Mouse (Mus musculus): ENCODE measurements at regions not wholly inside any gene's neighbourhood (a gene's known extent, or its start where the extent isn't known, plus 50 kb on each side); places are given as distances from the start of the nearest gene placed in this dataset.

DNA sequence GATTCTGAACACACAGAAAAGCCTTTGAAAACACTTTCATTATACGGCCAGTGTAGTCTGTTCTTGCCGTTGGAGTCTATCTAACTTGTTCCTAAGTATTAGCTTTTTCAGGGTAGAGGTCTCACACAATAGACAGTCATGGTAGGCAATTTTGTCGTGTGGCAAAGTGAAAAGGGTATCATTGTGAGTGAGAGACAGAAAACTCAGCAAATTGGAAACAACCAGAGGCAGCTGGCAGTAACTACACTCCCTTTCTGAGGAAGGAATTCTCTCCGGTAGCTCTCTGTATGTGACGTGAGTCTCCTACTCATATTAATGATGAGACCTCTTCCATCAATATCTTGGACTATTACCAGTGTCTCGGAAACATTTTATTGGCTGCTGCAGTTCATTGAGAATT, 413.8 kb upstream of the Hnrnpa3 start:
- DNase-seq, result no peak

DNA sequence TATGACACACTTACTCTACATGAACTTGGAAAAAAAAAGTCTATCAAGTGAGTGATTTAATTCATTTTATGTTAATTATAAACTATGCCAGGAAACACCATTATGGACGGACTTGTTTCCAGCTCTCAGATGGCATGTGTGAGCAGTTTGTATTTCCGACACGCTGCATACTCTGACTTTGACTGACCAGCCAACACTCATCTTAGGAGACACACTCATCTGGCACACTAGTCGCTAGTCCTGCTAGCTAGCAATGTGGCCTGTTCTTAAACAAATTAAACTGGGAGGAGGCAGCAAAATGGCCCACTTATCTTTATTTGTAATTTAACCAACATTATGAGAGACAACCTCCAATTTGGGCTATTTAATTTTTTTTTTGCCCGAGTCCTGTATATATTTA, 413.4 kb upstream of the Hnrnpa3 start:
- no peak for DNase-seq

DNA sequence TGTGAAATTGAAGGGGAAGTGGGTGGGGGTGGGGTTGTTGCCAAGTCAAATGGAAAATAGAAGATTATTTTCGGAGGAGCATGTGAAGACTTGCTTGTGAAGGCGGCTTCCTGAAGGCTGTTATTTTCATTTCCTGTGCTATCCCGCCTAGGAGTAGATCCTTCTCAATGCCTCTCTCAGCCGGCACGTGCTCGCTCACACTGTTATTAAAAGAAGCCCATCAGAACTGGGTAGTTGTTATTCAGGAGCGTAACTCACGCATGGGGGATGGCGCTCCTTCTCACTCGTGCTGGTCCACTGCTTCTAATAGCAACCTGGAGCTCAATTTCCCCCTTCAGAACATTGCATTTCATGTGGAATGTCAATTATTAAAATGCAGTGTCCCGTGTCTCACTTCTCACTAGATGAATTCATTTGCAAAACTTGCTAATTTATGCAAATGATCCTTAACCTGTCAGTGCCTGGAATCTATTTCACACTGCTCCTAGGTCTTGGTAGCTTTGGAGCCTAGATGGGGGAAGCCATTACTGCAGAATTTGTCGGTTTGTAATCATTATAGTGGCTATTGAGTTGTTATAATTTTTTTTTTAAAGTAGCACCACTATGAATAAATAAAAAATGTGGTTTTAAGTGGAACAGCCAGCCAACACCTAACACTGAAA, 412.8 kb upstream of the Hnrnpa3 start:
- DNase-seq, result no peak

DNA sequence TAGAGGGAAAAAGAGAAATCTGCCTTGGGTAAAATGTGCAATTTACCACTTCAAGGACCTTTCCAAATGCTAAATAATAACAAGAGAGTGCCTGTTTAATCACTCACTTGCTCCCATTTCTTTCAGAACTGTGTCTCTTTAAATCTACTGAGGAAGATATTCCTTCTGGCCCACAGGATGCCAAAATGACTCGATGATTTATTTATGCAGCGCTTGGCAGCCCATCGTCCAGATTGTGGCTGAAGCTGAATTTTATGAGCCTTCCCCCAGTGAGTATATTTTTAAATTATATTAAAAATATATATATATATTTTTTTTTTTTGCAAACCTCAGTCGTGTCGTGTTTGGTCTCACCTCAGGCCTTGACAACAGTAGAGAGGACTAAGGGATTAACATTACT, 410.8 kb upstream of the Hnrnpa3 start:
- DNase-seq, result no peak

DNA sequence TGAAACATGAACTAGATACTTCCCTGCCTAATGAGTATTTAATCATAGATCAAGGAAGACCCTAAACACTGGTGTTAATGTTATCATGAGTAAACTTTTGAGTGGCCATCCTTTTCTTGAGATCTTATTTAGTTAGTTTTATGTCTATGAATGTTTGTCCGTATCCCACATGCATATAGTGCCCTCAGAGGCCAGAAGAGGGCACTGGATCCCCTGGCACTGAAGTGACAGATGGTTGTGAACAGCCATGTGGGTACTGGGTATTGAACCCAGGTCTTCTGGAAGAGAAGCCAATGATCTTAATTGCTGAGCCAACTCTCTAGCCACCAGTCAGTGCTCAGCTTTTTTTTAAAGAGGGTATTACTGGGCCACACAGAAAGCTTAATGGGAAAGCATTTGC, 408.6 kb upstream of the Hnrnpa3 start:
- no peak for DNase-seq

DNA sequence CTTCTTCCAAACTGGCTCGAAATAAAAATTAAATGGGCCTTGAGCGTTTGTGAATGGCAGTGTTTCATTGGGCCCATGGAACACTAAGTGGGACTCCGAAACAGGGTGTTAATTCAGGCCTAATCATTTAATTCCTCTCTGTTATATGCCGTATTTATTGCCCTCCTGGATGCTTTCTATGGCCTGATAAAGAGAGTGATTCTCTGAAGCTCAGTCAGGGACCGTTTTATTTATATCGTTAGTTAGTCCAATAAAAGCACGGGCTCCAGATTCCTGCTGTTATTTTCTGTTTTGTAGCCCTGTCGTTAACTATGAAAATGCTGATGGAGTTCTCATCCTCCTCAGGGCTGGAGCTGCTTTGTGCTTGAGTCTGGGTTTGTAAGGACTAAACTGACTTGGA, 406.2 kb upstream of the Hnrnpa3 start:
- no peak for DNase-seq

DNA sequence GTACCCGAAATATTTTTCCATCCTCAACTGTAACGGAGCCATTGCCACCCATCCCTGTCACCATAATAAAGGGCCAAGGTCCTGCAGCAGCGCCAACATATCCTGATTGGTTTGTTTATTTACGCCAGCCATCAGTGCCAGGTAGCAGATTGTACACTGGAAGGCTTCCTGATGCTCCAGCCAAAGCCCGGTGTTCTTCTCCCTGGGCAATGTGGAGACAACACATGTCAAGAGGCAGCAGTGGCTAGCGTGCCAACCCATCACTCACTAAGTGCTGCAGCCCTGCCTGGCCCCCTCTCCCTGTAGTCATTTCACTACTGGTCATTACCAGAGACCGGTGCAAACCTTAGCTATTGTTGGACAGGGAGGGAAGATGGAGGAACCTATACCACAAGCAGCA, 393.8 kb upstream of the Hnrnpa3 start:
- peak; percentile 90 for DNase-seq

DNA sequence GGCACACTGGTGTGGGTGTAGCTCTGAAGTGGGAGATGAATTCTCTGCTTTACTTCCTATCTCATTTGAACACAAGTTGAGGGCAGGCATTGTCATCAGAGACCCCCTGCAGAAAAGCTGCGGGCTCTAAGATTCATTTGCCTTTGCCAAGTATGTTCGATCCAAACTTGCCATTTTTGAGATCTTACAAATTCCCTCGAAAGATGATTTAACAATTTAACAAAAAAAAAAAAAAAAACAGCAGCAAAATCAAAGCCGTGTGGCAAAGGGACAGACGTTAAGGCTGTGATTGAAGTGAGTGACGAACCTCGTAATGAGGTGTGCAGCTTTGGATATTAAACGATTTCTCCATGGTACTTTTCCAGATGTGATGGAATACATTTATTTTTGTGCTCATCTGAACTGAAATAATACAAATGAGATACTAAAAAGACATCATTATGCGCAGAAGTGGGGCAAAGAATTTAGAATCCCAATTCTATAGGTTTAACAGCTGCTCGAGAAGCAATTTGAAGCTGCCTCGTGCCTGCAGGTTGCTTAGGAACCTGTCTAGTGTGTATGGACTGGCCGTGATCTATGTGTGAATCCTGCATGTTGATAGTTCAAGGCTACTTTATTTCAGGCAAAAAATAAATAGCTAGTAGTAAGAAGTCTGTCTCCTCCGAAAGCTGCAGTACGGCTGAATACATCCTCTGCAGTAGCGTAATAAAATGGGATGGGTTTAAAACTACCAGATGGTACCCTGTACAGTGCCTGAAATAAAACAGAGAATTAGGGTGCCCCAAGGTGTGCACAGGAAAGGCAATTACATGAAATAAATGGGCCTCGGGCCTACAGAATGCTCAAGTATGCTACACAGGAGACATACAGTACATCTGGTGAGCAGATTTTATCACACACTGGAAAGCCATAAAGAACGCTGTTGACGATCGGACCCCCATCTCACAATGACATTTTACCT, 393.0 kb upstream of the Hnrnpa3 start:
- no peak for DNase-seq

DNA sequence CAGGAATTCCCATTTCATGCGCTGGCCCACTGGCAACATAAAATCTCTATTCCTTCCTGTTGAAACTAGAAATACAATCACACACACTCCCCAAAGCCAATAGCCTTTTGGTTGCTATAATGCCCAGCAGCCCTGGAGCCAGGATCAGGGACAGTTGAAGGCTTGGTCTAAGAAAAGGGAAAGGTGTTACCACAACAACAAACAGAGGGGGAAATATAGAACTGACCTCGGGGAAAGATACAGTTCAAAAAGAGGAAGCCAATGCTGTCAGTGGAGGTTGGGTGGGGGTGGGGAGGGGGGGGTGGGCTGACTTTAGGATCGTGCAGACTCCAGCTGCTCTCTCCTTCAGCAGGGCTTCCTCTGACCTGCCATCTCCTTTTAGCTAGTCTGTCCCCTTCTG, 391.1 kb upstream of the Hnrnpa3 start:
- DNase-seq, result no peak

DNA sequence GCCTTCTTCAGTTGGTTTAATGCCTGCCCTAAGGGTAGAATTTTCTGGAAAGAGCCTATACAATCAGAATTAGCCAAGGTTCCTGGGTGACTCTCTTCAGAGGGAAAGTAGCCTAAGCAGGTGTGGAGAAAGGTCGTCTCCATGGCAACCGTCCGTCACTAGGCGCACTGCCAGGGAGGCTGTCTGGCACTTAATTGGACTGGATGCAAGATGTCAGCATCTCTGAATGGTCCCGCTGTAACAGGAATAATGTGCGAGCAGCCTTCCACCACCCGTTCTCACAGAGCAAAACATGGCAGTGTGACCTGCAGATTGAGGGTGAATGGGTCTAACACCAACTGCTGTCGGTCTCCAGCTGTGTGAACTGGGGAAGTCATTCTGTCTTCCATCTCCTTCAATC, 389.6 kb upstream of the Hnrnpa3 start:
- DNase-seq, result peak; percentile 82

DNA sequence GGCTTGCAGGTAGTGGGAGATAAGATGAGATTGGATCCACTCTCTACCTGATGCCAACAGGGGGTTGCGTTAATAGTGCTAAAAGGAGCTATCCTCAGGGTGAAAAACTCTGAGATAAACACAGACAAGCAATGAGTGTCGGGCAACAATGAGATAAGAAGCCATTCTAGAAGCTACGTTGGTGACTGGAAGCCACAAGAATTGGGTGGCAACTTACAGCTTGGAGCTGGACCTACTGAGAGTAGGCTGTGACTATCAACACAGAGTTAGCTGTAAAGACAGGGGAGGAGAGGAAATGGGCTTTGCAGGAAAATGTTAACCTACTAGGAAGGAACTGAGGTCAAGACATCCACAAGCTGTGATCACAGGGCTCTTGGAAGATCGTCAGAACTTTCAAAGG, 388.9 kb upstream of the Hnrnpa3 start:
- no peak for DNase-seq

DNA sequence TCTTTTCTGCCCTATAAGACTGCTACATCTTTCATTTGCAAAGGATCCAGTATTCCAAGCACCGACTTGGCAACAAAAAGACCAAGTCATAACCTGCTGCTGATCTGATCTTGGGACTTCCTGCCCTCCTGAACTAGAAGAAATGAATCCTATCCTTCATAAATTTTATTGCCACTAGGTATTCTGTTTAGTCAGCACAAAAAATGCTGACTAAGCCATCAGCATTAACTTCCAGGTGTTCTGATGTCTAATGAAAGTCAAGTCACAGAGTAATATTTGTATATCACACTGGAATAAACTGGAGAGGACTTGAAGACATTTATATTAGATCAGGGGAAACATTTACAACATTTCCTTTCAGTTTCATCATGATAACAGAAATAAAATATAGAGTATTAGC, 371.2 kb upstream of the Hnrnpa3 start:
- no peak for DNase-seq

DNA sequence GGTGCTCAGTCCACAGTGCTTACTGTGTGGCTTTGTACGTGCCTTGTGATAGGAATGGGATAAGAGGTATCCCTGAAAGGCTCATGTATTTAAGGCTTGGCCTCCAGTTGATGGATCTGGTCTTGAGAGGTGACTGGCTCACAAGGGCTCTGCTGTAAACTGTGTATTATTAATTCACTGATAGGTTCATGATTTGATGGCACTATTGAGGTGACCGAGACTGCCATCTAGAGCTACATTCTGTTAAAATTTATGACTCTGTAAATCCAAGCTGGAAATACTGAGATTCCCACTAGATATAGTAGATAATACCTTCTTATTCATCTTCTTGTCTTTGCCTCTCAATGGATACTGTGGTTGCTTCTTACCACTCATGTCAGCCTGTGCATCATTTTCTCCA, 367.4 kb upstream of the Hnrnpa3 start:
- no peak for DNase-seq

DNA sequence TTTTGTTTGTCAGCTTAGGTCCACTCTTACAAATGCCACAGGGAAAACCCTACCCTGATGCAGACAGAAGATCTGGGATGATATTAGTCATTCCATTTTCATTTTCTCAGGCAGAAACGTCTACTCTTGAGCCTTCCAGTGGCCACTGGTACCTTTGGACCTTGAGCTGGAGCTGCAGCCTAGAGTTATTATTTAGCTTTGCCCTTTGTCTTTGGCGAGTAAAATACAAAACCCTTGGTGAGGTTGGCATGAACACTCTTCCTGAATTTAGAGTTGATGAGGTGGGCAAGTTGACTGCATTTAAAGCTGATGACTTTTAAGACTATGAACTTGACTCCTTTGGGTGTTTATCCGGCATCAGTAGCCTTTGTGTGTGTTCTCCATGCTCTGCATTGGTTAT, 352.2 kb upstream of the Hnrnpa3 start:
- no peak for DNase-seq

DNA sequence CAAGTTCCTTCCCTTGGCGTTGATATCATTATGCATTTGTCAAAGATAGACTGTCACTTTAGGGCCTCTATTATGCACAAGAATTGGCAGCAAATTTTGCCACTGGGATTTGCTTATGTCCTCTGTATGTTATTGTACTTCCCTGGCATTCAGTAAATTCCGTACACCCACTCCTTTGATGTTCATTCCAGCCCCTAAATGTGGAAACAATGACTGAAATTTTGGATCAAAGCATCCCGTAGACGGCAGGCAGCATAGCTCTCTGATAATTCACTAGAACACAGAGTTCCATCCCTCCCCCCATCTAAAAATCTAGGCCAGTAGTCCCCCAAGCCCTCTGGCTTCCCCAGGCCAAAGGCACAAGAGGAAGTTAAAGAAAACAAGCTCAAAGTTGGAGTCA, 347.9 kb upstream of the Hnrnpa3 start:
- no peak for DNase-seq

DNA sequence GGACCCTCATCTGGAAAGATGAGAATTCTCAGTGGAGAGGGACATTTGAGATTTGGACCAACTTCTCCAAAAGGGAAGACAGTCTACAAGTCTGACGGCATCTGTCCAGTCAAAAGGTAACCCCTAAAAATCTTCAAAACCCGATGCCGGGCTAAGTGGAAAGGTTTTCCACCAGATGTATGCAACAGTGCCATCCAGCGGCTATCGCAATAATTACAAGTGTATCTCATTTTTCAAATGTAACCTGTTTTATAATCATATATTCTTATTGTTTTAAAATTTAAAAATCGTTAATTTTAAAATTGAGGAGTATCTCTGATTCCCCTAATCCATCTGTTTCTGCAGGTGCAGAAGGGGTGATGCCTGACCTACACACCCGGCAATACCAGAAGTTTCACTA, 346.8 kb upstream of the Hnrnpa3 start:
- peak; percentile 40 for DNase-seq

DNA sequence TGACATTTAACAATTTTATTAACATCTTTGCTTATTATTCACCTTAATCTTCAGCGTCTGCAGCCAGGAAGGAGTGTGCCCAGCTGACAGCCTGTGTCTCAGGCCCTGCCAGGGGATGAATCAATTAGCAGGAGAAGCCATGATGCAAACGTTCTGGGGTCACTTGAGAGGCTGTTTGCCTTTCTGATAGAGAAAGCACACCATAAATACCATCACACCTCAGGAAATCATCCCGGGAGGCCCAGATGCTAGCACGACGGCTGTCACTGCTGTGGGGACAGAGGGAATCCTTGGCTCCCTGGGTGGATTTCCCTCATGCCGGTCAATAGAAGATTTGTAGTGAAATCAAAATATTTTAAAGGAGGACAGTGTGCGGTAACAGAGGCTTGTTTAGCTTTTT, 343.7 kb upstream of the Hnrnpa3 start:
- DNase-seq, result no peak

DNA sequence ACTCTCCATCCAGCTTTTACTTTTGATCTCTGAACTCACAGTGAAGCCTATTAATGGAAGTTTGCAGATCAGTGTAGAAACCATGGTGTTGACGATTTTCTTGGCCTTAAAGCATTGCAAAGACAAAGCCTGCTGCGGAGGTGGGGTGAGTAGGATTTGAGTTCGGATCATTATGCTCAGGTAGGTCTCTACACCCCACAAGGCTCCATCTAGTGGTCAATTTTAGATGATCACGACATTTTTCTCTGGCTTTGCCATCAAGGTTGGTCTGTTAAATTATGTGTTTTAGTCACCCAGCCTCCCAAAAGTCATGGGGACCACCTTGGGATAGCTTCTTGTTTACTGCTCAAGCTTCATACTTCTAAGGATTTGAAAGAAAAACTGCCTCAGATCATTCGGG, 340.9 kb upstream of the Hnrnpa3 start:
- DNase-seq, result no peak

DNA sequence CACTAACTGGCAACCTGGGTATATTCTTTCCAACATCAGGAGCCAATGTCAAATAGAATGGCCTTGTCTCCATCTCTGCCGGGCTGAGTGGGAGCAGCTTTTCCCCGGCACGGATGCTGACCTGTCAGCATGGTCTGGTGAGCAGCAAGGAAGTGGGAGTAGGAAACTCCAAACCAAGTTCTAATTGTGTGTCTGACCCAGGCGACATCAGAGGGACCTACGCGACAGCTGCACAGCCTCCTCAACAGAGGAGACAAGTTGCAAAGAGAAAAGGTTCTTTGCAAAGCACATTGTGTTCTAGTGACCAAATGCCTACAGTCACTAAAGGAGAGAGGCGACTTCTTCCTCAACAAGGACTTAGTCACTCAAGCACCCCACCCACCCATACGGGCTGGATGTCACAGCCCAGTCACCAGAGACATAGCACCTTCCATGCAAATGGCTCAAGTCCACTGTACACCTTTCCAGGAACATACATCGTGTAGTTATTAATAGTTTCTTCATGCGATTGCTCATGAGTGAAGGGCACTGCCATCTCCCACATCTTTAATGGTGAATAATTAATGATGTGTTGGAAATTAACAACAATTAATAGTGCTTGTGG, 334.8 kb upstream of the Hnrnpa3 start:
- DNase-seq, result no peak

DNA sequence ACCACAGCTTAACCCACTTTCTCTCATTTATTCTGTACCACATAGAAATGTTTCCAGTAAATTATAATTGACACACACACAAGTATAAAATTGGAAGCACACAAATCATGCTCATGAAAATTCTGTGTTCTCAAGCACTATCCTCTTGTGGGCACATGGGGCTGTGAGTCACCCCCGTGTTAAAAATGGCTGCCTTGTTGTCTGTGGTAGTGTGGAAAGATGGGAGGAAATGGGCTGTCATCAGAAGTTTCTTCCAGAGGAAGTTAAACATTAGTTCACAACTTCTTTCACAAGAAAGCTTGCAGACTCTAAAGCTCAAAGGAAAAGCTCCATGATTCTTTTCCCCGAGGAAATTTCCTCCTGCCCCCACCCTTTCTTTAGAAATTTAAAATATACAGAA, 329.5 kb upstream of the Hnrnpa3 start:
- no peak for DNase-seq

DNA sequence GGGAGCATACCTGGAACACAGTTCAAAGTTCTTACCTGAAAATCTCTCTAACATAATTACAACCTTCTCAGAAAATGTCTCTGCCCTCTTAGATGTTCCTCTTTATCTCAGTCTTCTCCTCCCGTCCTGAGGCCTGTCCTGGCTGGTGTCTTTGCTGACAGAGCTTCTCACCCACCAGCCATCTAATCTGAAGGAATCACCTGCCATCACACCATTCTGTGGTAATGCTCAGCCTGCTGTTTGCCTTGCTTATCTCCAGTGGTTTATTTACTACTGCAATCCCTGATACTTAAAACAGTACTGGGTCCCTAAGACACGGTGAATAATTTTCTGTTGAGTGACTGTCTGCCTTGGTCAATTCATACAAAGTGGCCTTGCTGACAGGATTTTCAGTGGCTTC, 317.8 kb upstream of the Hnrnpa3 start:
- DNase-seq, result no peak

DNA sequence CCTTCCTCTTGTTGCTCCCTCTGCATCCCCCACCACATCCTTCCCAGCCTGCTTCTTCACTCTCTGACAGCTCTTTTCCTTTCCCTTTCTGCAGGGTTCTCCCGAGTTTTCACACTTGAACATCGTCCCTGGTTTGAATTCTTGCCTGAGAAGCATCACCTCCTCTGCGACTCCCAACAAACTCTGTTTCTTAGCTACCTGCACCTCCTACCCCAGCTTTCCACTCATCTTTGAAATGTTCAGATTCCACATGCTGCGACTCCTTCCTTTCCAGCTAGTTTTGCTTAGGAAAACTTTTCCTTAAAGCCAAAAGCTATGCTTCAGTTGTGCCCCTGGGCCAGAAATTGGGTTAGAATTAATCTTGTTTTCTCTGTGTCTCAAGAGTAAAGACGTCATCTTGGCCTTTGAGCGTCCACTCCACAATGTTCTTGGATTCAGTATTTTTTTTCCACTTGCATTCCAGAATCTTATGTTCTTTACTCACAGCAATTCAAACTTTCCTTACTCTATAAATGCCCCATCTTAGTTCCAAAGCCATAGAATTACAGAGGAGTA, 317.3 kb upstream of the Hnrnpa3 start:
- no peak for DNase-seq

DNA sequence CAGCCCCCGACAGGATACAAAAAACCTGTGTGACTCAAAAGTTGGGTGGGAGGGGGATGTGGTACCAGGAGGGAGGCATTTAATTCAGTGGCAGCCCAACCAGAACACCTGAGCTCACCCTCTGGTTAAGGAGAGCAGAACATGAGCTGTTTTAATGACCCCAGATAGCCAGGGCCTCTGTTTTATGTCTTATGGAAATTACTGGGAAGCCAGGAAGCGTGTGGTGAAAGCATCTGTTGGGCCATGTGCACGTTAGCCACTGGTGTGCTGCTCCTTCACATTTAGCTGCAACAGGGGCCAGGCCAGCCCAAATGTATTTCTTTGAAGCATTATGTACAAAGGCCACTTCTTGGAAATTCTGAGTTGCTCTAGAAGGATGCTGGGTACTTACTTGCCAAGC, 308.2 kb upstream of the Hnrnpa3 start:
- DNase-seq, result no peak

DNA sequence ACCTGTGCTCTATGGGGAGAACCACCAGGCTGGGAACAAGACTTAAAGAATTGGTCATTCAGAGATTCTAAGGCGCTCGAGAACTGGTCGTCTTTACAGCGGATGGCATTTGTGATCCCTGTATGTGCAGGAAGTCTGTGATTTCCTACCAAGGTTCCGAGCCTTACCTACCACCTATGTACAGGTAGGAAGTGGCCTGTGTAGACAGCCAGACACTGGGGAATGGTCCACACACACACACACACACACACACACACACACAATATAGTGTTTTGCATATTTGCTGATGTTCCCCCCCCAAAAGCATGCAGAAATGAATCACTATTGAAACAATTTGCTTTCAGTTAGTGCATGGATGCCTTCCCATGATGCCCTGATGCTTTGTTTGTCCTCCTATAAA, 307.1 kb upstream of the Hnrnpa3 start:
- no peak for DNase-seq

All from cerebellum, adult 9-10 months (tissue).